Mouse (Mus musculus): ENCODE data around the gene Tns2. TPM values are rescaled to one million over a fixed set of nuclear protein-coding genes. Genes with fewer than 3 reads are reported as not detected.

The Tns2 gene
- total and polyA plus RNA-seq, 3 experiments, result 0.42 to 3.1 TPM; not detected in 1

GRCm38 (mm10) chr15:102156836-102157235, 56.6 kb downstream of the Tns2 start:
- peaks cover 0 to 21% of the 10 kb centered on the region in 2 experiments; a peak in 2 of 4 replicates for H3K36me3 ChIP-seq (ENCODE audit: control insufficient read depth in 1 of 2, insufficient read depth in 2 of 2, low read length in 2 of 2)
- no peaks in the 10 kb centered on the region for H3K9me3 ChIP-seq (replicated peaks; ENCODE audit: insufficient read depth, low read length)
- H3K79me2 ChIP-seq (ENCODE audit: control insufficient read depth, insufficient read depth, low read length, poor library complexity), result peaks cover 3% of the 10 kb centered on the region; the same call in 1 of the 2 replicates
- H3K27me3 ChIP-seq (ENCODE audit: control insufficient read depth in 1 of 2, insufficient read depth in 2 of 2, low read length in 2 of 2), result no peaks in the 10 kb centered on the region
- TF ChIP-seq MEF2A (IDR thresholded peaks at IDR 0.05; ENCODE audit: extremely low read depth, insufficient replicate concordance, low read depth, low read length, poor library complexity, severe bottlenecking), result no peak
- no peak for TF ChIP-seq NRF1 (IDR thresholded peaks at IDR 0.05; ENCODE audit: insufficient read depth, low read depth, low read length, poor library complexity, severe bottlenecking)
- TF ChIP-seq ZNF384 (IDR thresholded peaks at IDR 0.05; ENCODE audit: low read depth, low read length), result no peak
- no peak for TF ChIP-seq MYC (IDR thresholded peaks at IDR 0.05; ENCODE audit: low read depth, low read length)
- no peak for TF ChIP-seq MYB (IDR thresholded peaks at IDR 0.05; ENCODE audit: low read depth, low read length)
- TF ChIP-seq GATA1 (IDR thresholded peaks at IDR 0.05; ENCODE audit: low read depth, low read length), result no peak
- TF ChIP-seq MAX (IDR thresholded peaks at IDR 0.05; ENCODE audit: low read length), result no peak
- peaks cover 0 to 2% of the 10 kb centered on the region in 2 experiments; a peak in 2 of 4 replicates for H3K4me1 ChIP-seq (ENCODE audit: control insufficient read depth in 1 of 2, insufficient read depth in 2 of 2, low read length in 2 of 2)
- H3K4me3 ChIP-seq (ENCODE audit: control insufficient read depth in 1 of 2, insufficient read depth in 1 of 2, low read depth in 2 of 2, low read length in 2 of 2), result no peak overlapping the region
- no peak for DNase-seq (ENCODE audit: low read depth, low spot score)
- no peak overlapping the region for H3K9ac ChIP-seq (ENCODE audit: control insufficient read depth, low read depth, low read length, poor library complexity, severe bottlenecking)
- no peak overlapping the region for H3K27ac ChIP-seq (ENCODE audit: control insufficient read depth, low read depth, low read length)

- H3K27ac ChIP-seq (ENCODE audit: control insufficient read depth, low read depth, low read length), result no peak overlapping the region
- DNase-seq (ENCODE audit: low read depth, low spot score), result no peak
- no peaks in the 10 kb centered on the region for H3K79me2 ChIP-seq (ENCODE audit: control insufficient read depth, insufficient read depth, low read length, poor library complexity)
- H3K4me1 ChIP-seq (ENCODE audit: control insufficient read depth in 1 of 2, insufficient read depth in 2 of 2, low read length in 2 of 2), result peaks cover 0 to 5% of the 10 kb centered on the region in 2 experiments; a peak in 2 of 4 replicates
- no peaks in the 10 kb centered on the region for H3K9me3 ChIP-seq (replicated peaks; ENCODE audit: insufficient read depth, low read length)
- no peak overlapping the region for H3K9ac ChIP-seq (ENCODE audit: control insufficient read depth, low read depth, low read length, poor library complexity, severe bottlenecking)
- no peak overlapping the region for H3K4me3 ChIP-seq (ENCODE audit: control insufficient read depth in 1 of 2, insufficient read depth in 1 of 2, low read depth in 2 of 2, low read length in 2 of 2)
- H3K27me3 ChIP-seq (ENCODE audit: control insufficient read depth in 1 of 2, insufficient read depth in 2 of 2, low read length in 2 of 2), result no peaks in the 10 kb centered on the region
- TF ChIP-seq BHLHE40 (IDR thresholded peaks at IDR 0.05; ENCODE audit: borderline replicate concordance, low read depth, low read length) (no peak), MYC (IDR thresholded peaks at IDR 0.05; ENCODE audit: low read depth, low read length) (no peak), JUND (IDR thresholded peaks at IDR 0.05; ENCODE audit: low read depth, low read length) (no peak), EP300 (IDR thresholded peaks at IDR 0.05; ENCODE audit: low read depth in 1 of 2, low read length in 2 of 2) (no peak)
- H3K36me3 ChIP-seq (ENCODE audit: control insufficient read depth in 1 of 2, insufficient read depth in 2 of 2, low read length in 2 of 2), result peaks cover 0 to 15% of the 10 kb centered on the region in 2 experiments; a peak in 3 of 4 replicates
Measured at GRCm38 (mm10) chr15:102160415-102161060, 60.3 kb downstream of the Tns2 start.

- H3K27me3 ChIP-seq (ENCODE audit: control insufficient read depth in 1 of 2, insufficient read depth in 2 of 2, low read length in 2 of 2), result no peaks in the 10 kb centered on the region
- H3K9ac ChIP-seq (ENCODE audit: control insufficient read depth, low read depth, low read length, poor library complexity, severe bottlenecking), result no peak overlapping the region
- no peaks in the 10 kb centered on the region for H3K79me2 ChIP-seq (ENCODE audit: control insufficient read depth, insufficient read depth, low read length, poor library complexity)
- DNase-seq (ENCODE audit: low read depth, low spot score), result peak; percentile 48
- no peak overlapping the region for H3K27ac ChIP-seq (ENCODE audit: control insufficient read depth, low read depth, low read length)
- peaks cover 0 to 5% of the 10 kb centered on the region in 2 experiments; a peak in 2 of 4 replicates for H3K4me1 ChIP-seq (ENCODE audit: control insufficient read depth in 1 of 2, insufficient read depth in 2 of 2, low read length in 2 of 2)
- no peaks in the 10 kb centered on the region for H3K9me3 ChIP-seq (replicated peaks; ENCODE audit: insufficient read depth, low read length)
- H3K4me3 ChIP-seq (ENCODE audit: control insufficient read depth in 1 of 2, insufficient read depth in 1 of 2, low read depth in 2 of 2, low read length in 2 of 2), result no peak overlapping the region
- peaks cover 0 to 3% of the 10 kb centered on the region in 2 experiments; a peak in 2 of 4 replicates for H3K36me3 ChIP-seq (ENCODE audit: control insufficient read depth in 1 of 2, insufficient read depth in 2 of 2, low read length in 2 of 2)
- peak; percentile 11; the same call in 1 of the 2 replicates for TF ChIP-seq BHLHE40 (IDR thresholded peaks at IDR 0.05; ENCODE audit: borderline replicate concordance, low read depth, low read length)
- 0 out of 4 replicates have a peak, but pooled peaks of 1 of the 2 experiments have one; percentile 10 for TF ChIP-seq EP300 (IDR thresholded peaks at IDR 0.05; ENCODE audit: low read depth in 1 of 2, low read length in 2 of 2)
- peak; percentile 13; the same call in 1 of the 2 replicates for TF ChIP-seq SMC3 (IDR thresholded peaks at IDR 0.05; ENCODE audit: low read depth, low read length)
- TF ChIP-seq CTCF (IDR thresholded peaks at IDR 0.05 in 2 of 3, conservative IDR thresholded peaks at IDR 0.05 in 1 of 3; ENCODE audit: control insufficient read depth in 1 of 3, insufficient read depth in 1 of 3, low read depth in 2 of 3, low read length in 3 of 3, poor library complexity in 1 of 3, severe bottlenecking in 1 of 3), result peak; percentile 41 to 52 (median 49)
- peak; percentile 75 for TF ChIP-seq POLR2AphosphoS2 (IDR thresholded peaks at IDR 0.05; ENCODE audit: low read length)
- no peak for TF ChIP-seq CHD2 (IDR thresholded peaks at IDR 0.05; ENCODE audit: low read length)
- no peak for TF ChIP-seq CHD1 (IDR thresholded peaks at IDR 0.05; ENCODE audit: low read depth, low read length)
Measured at GRCm38 (mm10) chr15:102163900-102164693, 63.9 kb downstream of the Tns2 start.

Data from MEL (cell line).